Mouse (Mus musculus): Measurements from ENCODE around the gene Ost4. TPM values are rescaled to one million over a fixed set of nuclear protein-coding genes. Genes with fewer than 3 reads are reported as not detected.

Gene Ost4
- polyA plus RNA-seq, 1 experiment from 2014 or later: 480 TPM

DNA sequence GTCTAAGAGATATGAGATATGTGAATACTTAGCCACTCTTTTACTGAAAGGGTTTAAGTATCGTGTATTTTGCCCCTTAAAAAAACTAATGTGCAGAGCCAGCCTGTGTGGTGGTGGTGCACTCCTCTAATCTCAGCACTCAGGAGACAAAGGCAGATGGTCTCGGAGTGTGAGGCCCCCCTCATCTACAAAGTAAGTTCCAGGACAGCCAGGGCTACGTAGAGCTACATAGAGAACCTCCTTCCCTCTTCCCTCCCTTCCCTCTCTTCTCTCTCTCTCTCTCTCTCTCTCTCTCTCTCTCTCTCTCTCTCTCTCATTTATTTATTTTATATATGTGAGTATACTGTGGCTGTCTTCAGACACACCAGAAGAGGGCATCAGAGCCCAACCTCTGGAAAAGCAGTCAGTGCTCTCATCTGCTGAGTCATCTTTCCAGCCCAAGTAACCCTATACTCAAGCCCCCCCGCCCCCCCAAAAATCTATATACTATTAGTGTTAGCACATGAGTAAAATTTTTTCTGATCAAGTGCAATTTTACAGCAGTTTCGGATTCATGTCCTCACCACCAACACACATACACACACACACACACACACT lies 28.1 kb downstream of the Ost4 start:
- 73% methylated on average over 5 of the region's 5 CpGs for WGBS
- no peaks in the 10 kb centered on the region for H3K27me3 ChIP-seq (ENCODE audit: control insufficient read depth, insufficient read depth, low read length)
- H3K27ac ChIP-seq (replicated peaks in 1 of 2; ENCODE audit: control insufficient read depth in 1 of 2, insufficient read depth in 1 of 2, low read depth in 2 of 2, low read length in 2 of 2): no peak overlapping the region
- H3K4me3 ChIP-seq (ENCODE audit: control insufficient read depth in 1 of 2, insufficient read depth in 1 of 2, low read depth in 1 of 2, low read length in 2 of 2): no peak overlapping the region
- peaks cover 37% of the 10 kb centered on the region for H3K36me3 ChIP-seq (ENCODE audit: control insufficient read depth, insufficient read depth, low read length)
- H3K9me3 ChIP-seq (ENCODE audit: control insufficient read depth, low read length): no peaks in the 10 kb centered on the region
- no peaks in the 10 kb centered on the region for H3K4me1 ChIP-seq (ENCODE audit: control insufficient read depth in 2 of 2, insufficient read depth in 2 of 2, low read length in 2 of 2)
- no peak overlapping the region for H3K4me2 ChIP-seq (ENCODE audit: low read length)
- ATAC-seq (ENCODE audit: insufficient number of reproducible peaks, insufficient read depth, low FRiP score, low read depth): no peak
- no peak overlapping the region for H3K9ac ChIP-seq (ENCODE audit: low read length)

DNA sequence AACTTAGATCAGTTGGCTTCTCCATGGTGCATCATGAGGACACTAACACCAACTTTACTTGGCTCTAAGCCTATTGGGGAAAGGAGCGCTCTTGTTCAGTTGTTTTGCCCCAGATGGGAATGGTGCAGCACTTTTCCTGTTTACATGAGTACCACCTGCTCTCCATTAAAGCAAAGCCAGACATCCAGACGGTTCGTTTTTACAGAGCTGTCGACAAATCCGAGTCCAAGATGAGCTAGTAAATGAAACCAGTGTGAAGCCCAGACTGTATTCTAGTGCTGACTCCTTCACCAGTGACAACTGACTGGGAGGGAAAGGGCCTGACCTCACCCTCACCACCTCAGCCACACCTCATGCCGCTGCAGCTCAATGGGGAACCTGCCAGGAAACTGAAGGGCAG lies 29.0 kb downstream of the Ost4 start:
- H3K4me1 ChIP-seq (ENCODE audit: control insufficient read depth in 2 of 2, insufficient read depth in 2 of 2, low read length in 2 of 2): no peaks in the 10 kb centered on the region
- H3K9ac ChIP-seq (ENCODE audit: low read length): no peak overlapping the region
- no peaks in the 10 kb centered on the region for H3K27me3 ChIP-seq (ENCODE audit: control insufficient read depth, insufficient read depth, low read length)
- H3K27ac ChIP-seq (replicated peaks in 1 of 2; ENCODE audit: control insufficient read depth in 1 of 2, insufficient read depth in 1 of 2, low read depth in 2 of 2, low read length in 2 of 2): no peak overlapping the region
- no peak overlapping the region for H3K4me3 ChIP-seq (ENCODE audit: control insufficient read depth in 1 of 2, insufficient read depth in 1 of 2, low read depth in 1 of 2, low read length in 2 of 2)
- 47% methylated on average over 6 of the region's 6 CpGs for WGBS
- no peaks in the 10 kb centered on the region for H3K9me3 ChIP-seq (ENCODE audit: control insufficient read depth, low read length)
- peaks cover 46% of the 10 kb centered on the region for H3K36me3 ChIP-seq (ENCODE audit: control insufficient read depth, insufficient read depth, low read length)
- ATAC-seq (ENCODE audit: insufficient number of reproducible peaks, insufficient read depth, low FRiP score, low read depth): no peak
- H3K4me2 ChIP-seq (ENCODE audit: low read length): no peak overlapping the region

DNA sequence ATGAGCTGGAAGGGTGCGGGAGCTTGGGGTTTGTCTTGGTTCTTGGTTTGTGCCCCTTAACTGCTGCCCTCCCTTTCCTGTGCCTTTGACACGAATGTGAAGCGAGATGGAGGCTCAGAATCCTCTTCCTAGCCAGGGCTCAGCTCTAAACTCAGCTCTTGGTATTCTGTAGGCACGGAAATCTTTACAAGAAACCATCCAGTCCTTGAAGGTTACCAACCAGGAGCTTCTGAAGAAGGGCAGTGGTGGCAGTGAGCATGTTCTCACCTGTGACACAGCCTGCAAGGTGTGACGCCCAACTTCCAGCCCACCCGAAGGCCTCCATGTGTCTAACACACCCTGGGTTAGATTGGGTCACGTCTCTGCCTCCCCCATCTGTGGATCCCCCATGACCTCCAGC lies 33.2 kb downstream of the Ost4 start:
- Histone ChIP-seq H3K4me1 (ENCODE audit: control insufficient read depth in 2 of 2, insufficient read depth in 2 of 2, low read length in 2 of 2) (peaks cover 4 to 16% of the 10 kb centered on the region in 2 experiments), H3K27me3 (ENCODE audit: control insufficient read depth, insufficient read depth, low read length) (no peaks in the 10 kb centered on the region), H3K36me3 (ENCODE audit: control insufficient read depth, insufficient read depth, low read length) (peaks cover 74% of the 10 kb centered on the region), H3K27ac (replicated peaks in 1 of 2; ENCODE audit: control insufficient read depth in 1 of 2, insufficient read depth in 1 of 2, low read depth in 2 of 2, low read length in 2 of 2) (no peak overlapping the region), H3K4me2 (ENCODE audit: low read length) (no peak overlapping the region), H3K9me3 (ENCODE audit: control insufficient read depth, low read length) (no peaks in the 10 kb centered on the region), H3K4me3 (ENCODE audit: control insufficient read depth in 1 of 2, insufficient read depth in 1 of 2, low read depth in 1 of 2, low read length in 2 of 2) (no peak overlapping the region), H3K9ac (ENCODE audit: low read length) (no peak overlapping the region)
- WGBS: 94% methylated on average over 7 of the region's 7 CpGs
- no peak for ATAC-seq (ENCODE audit: insufficient number of reproducible peaks, insufficient read depth, low FRiP score, low read depth)

DNA sequence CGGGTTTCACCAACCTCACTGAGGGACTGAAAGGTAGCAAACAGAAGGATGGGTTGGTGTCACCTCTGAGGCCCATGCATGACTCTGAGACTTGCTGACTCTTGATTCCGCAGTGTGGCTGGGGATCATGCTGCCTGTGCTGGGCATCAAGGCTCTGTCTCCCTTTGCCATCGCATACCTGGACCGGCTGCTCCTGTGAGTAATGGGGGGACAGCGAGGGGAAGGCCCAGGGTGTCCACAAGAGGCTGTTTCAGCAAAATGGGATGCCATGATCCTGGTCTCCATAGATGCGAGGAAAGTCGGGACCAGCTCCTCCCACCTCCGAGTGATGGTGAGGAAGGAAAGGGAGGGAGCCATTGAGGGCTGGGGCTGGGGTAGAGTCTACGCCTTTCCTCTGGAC lies 35.0 kb downstream of the Ost4 start:
- no peak overlapping the region for H3K4me2 ChIP-seq (ENCODE audit: low read length)
- peaks cover 7 to 16% of the 10 kb centered on the region in 2 experiments for H3K4me1 ChIP-seq (ENCODE audit: control insufficient read depth in 2 of 2, insufficient read depth in 2 of 2, low read length in 2 of 2)
- no peak for ATAC-seq (ENCODE audit: insufficient number of reproducible peaks, insufficient read depth, low FRiP score, low read depth)
- peaks cover 68% of the 10 kb centered on the region for H3K36me3 ChIP-seq (ENCODE audit: control insufficient read depth, insufficient read depth, low read length)
- WGBS: 87% methylated on average over 9 of the region's 9 CpGs
- H3K4me3 ChIP-seq (ENCODE audit: control insufficient read depth in 1 of 2, insufficient read depth in 1 of 2, low read depth in 1 of 2, low read length in 2 of 2): no peak overlapping the region
- no peaks in the 10 kb centered on the region for H3K27me3 ChIP-seq (ENCODE audit: control insufficient read depth, insufficient read depth, low read length)
- H3K9me3 ChIP-seq (ENCODE audit: control insufficient read depth, low read length): no peaks in the 10 kb centered on the region
- H3K9ac ChIP-seq (ENCODE audit: low read length): no peak overlapping the region
- no peak overlapping the region for H3K27ac ChIP-seq (replicated peaks in 1 of 2; ENCODE audit: control insufficient read depth in 1 of 2, insufficient read depth in 1 of 2, low read depth in 2 of 2, low read length in 2 of 2)

DNA sequence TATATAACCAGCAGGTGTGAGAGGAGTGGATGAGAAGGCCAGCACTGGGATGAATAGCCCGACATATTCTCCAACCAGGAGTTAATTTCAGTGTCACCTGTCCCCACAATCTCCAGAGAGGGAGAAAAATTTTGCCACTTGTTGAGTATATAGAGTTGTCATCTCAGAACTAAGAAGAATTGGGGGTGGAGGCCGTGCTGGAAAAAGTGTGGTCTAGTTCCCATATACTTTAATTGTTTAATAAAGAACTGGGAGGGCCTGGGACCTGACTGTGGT lies 37.5 kb downstream of the Ost4 start:
- Histone ChIP-seq H3K4me3 (ENCODE audit: control insufficient read depth in 1 of 2, insufficient read depth in 1 of 2, low read depth in 1 of 2, low read length in 2 of 2) (peak overlapping the region; percentile 82 to 90), H3K36me3 (ENCODE audit: control insufficient read depth, insufficient read depth, low read length) (peaks cover 43% of the 10 kb centered on the region), H3K27me3 (ENCODE audit: control insufficient read depth, insufficient read depth, low read length) (no peaks in the 10 kb centered on the region), H3K4me2 (ENCODE audit: low read length) (peak overlapping the region; percentile 82), H3K27ac (replicated peaks in 1 of 2; ENCODE audit: control insufficient read depth in 1 of 2, insufficient read depth in 1 of 2, low read depth in 2 of 2, low read length in 2 of 2) (peak overlapping the region in 1 of 2 experiments; percentile 65; a peak in 2 of 4 replicates), H3K9me3 (ENCODE audit: control insufficient read depth, low read length) (no peaks in the 10 kb centered on the region), H3K9ac (ENCODE audit: low read length) (peak overlapping the region; percentile 94), H3K4me1 (ENCODE audit: control insufficient read depth in 2 of 2, insufficient read depth in 2 of 2, low read length in 2 of 2) (peaks cover 7 to 16% of the 10 kb centered on the region in 2 experiments)
- WGBS: 14% methylated on average over 2 of the region's 2 CpGs
- ATAC-seq (ENCODE audit: insufficient number of reproducible peaks, insufficient read depth, low FRiP score, low read depth): no peak

GRCm38 (mm10) chr5:30869405-30870130 lies 38.0 kb downstream of the Ost4 start:
- H3K9me3 ChIP-seq (ENCODE audit: control insufficient read depth, low read length): no peaks in the 10 kb centered on the region
- peak overlapping the region; percentile 94 for H3K9ac ChIP-seq (ENCODE audit: low read length)
- H3K4me3 ChIP-seq (ENCODE audit: control insufficient read depth in 1 of 2, insufficient read depth in 1 of 2, low read depth in 1 of 2, low read length in 2 of 2): peak overlapping the region; percentile 82 to 90
- peak overlapping the region; percentile 46 to 65; a peak in 3 of 4 replicates for H3K27ac ChIP-seq (replicated peaks in 1 of 2; ENCODE audit: control insufficient read depth in 1 of 2, insufficient read depth in 1 of 2, low read depth in 2 of 2, low read length in 2 of 2)
- ATAC-seq (ENCODE audit: insufficient number of reproducible peaks, insufficient read depth, low FRiP score, low read depth): peak; percentile 77
- peaks cover 38% of the 10 kb centered on the region for H3K36me3 ChIP-seq (ENCODE audit: control insufficient read depth, insufficient read depth, low read length)
- H3K4me2 ChIP-seq (ENCODE audit: low read length): peak overlapping the region; percentile 82
- H3K4me1 ChIP-seq (ENCODE audit: control insufficient read depth in 2 of 2, insufficient read depth in 2 of 2, low read length in 2 of 2): peaks cover 7 to 16% of the 10 kb centered on the region in 2 experiments
- H3K27me3 ChIP-seq (ENCODE audit: control insufficient read depth, insufficient read depth, low read length): no peaks in the 10 kb centered on the region
- WGBS: under 1% methylated on average over 62 of the region's 63 CpGs

DNA sequence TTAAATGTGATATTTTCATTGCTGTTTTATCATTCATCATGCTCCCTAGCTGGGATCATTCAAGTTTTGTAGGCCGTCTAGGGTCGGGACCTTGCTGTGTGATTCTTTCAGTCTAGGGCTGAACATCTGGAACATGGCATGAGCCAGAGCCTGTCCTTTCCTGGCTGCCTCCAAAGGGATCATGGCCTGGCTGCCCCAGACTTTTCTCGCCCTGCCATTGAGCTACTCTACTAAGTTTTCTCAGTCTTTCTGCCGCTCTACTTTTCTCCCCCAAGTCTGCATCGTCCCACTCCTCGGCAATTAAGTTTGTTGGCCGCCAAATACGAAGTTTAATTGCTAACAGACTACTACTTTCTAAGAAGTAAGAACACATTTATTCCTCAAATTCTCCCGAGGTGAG lies 38.6 kb downstream of the Ost4 start:
- Histone ChIP-seq H3K4me1 (ENCODE audit: control insufficient read depth in 2 of 2, insufficient read depth in 2 of 2, low read length in 2 of 2) (peaks cover 13 to 16% of the 10 kb centered on the region in 2 experiments), H3K9ac (ENCODE audit: low read length) (peak overlapping the region; percentile 94), H3K9me3 (ENCODE audit: control insufficient read depth, low read length) (no peaks in the 10 kb centered on the region), H3K4me3 (ENCODE audit: control insufficient read depth in 1 of 2, insufficient read depth in 1 of 2, low read depth in 1 of 2, low read length in 2 of 2) (peak overlapping the region; percentile 82 to 90), H3K4me2 (ENCODE audit: low read length) (peak overlapping the region; percentile 82), H3K27ac (replicated peaks in 1 of 2; ENCODE audit: control insufficient read depth in 1 of 2, insufficient read depth in 1 of 2, low read depth in 2 of 2, low read length in 2 of 2) (peak overlapping the region in 1 of 2 experiments; percentile 26; a peak in 1 of 4 replicates), H3K36me3 (ENCODE audit: control insufficient read depth, insufficient read depth, low read length) (peaks cover 32% of the 10 kb centered on the region), H3K27me3 (ENCODE audit: control insufficient read depth, insufficient read depth, low read length) (no peaks in the 10 kb centered on the region)
- no peak for ATAC-seq (ENCODE audit: insufficient number of reproducible peaks, insufficient read depth, low FRiP score, low read depth)
- 22% methylated on average over 9 of the region's 9 CpGs for WGBS
